Mouse (Mus musculus): ENCODE data around the gene Babam2. TPM values are rescaled to one million over a fixed set of nuclear protein-coding genes. Genes with fewer than 3 reads are reported as not detected.

The Babam2 gene
- 10 to 100 TPM; 41.3 to 44.5 TPM for total RNA-seq (2021)
- long read RNA-seq, experiment 1, transcript Babam2-209 (12 exons, 1,888 nt) = major isoform, 57 of 71 reads
- long read RNA-seq, experiment 1, partial matches to known transcripts = 1 of 71 reads
- long read RNA-seq, experiment 1, other reads (novel, unspliced or antisense) = 13 of 71 reads
- long read RNA-seq, experiment 2, transcript Babam2-209 (12 exons, 1,888 nt) = major isoform, 39 of 51 reads
- long read RNA-seq, experiment 2, partial matches to known transcripts = 2 of 51 reads
- long read RNA-seq, experiment 2, other reads (novel, unspliced or antisense) = 10 of 51 reads

GRCm38 (mm10) chr5:31697644-31698296, at the start of gene Babam2:
Gene Babam2, plus strand, starts transcription at chr5:31697684.
- peak; percentile 90 to 91 for DNase-seq (ENCODE audit: low spot score in 2 of 2)
- intact Hi-C loops (cut with DNase I) = loop anchor here (2.0 to 5.0 kb wide), 2 partner anchors 100 to 441 kb away; partner anchors contain the start of gene Mrpl33

- intact Hi-C loops (cut with DNase I) = no loop called here
- DNase-seq (ENCODE audit: low spot score in 2 of 2) = no peak
Measured at GRCm38 (mm10) chr5:31650518-31651288, 46.8 kb upstream of the Babam2 start.

GRCm38 (mm10) chr5:31655688-31656190, 41.7 kb upstream of the Babam2 start:
- no peak for DNase-seq (ENCODE audit: low spot score in 2 of 2)
- intact Hi-C loops (cut with DNase I) = no loop called here

- intact Hi-C loops (cut with DNase I) = no loop called here
- DNase-seq (ENCODE audit: low spot score in 2 of 2) = no peak
Measured at GRCm38 (mm10) chr5:31666176-31666575, 31.3 kb upstream of the Babam2 start.

- intact Hi-C loops (cut with DNase I) = no loop called here
Measured at GRCm38 (mm10) chr5:31668325-31668968, 29.0 kb upstream of the Babam2 start.

GRCm38 (mm10) chr5:31669984-31670383, 27.5 kb upstream of the Babam2 start:
- intact Hi-C loops (cut with DNase I) = no loop called here
- no peak for DNase-seq (ENCODE audit: low spot score in 2 of 2)

More at GRCm38 (mm10) chr5:31668325-31668968, 29.0 kb upstream of the Babam2 start:
- no peak for DNase-seq (ENCODE audit: low spot score in 2 of 2)

- no peak for DNase-seq (ENCODE audit: low spot score in 2 of 2)
- intact Hi-C loops (cut with DNase I) = no loop called here
Measured at GRCm38 (mm10) chr5:31671137-31671536, 26.3 kb upstream of the Babam2 start.

- no peak for DNase-seq (ENCODE audit: low spot score in 2 of 2)
- intact Hi-C loops (cut with DNase I) = no loop called here
Measured at GRCm38 (mm10) chr5:31673431-31673830, 24.1 kb upstream of the Babam2 start.

- no peak for DNase-seq (ENCODE audit: low spot score in 2 of 2)
- intact Hi-C loops (cut with DNase I) = no loop called here
Measured at GRCm38 (mm10) chr5:31678000-31678399, 19.5 kb upstream of the Babam2 start.

GRCm38 (mm10) chr5:31680183-31680582, 17.3 kb upstream of the Babam2 start:
- intact Hi-C loops (cut with DNase I) = no loop called here
- no peak for DNase-seq (ENCODE audit: low spot score in 2 of 2)

- DNase-seq (ENCODE audit: low spot score in 2 of 2) = no peak
- intact Hi-C loops (cut with DNase I) = no loop called here
Measured at GRCm38 (mm10) chr5:31682305-31682704, 15.2 kb upstream of the Babam2 start.

GRCm38 (mm10) chr5:31686040-31686439, 11.4 kb upstream of the Babam2 start:
- intact Hi-C loops (cut with DNase I) = no loop called here
- no peak for DNase-seq (ENCODE audit: low spot score in 2 of 2)

- intact Hi-C loops (cut with DNase I) = no loop called here
- DNase-seq (ENCODE audit: low spot score in 2 of 2) = no peak
Measured at GRCm38 (mm10) chr5:31687972-31688371, 9.5 kb upstream of the Babam2 start.

- intact Hi-C loops (cut with DNase I) = no loop called here
- DNase-seq (ENCODE audit: low spot score in 2 of 2) = no peak
Measured at GRCm38 (mm10) chr5:31693191-31693590, 4.3 kb upstream of the Babam2 start.

GRCm38 (mm10) chr5:31696971-31697643, 377 bp upstream of the Babam2 start, which contains the start of gene Rbks:
Gene Rbks, minus strand, starts transcription at chr5:31697627.
- no peak for DNase-seq (ENCODE audit: low spot score in 2 of 2)
- intact Hi-C loops (cut with DNase I) = loop anchor here (5.0 kb wide), 1 partner anchor 100 kb away; the partner anchor contains the start of gene Mrpl33

- peak; percentile 81 to 90 for DNase-seq (ENCODE audit: low spot score in 2 of 2)
- intact Hi-C loops (cut with DNase I) = loop anchor here (2.0 to 5.0 kb wide), 2 partner anchors 101 to 440 kb away; partner anchors contain the start of gene Mrpl33
Measured at GRCm38 (mm10) chr5:31698297-31698726, 828 bp downstream of the Babam2 start.

- DNase-seq (ENCODE audit: low spot score in 2 of 2) = no peak
- intact Hi-C loops (cut with DNase I) = loop anchor here (2.0 to 5.0 kb wide), 2 partner anchors 102 to 440 kb away; partner anchors contain the start of gene Mrpl33
Measured at GRCm38 (mm10) chr5:31698931-31699330, 1.4 kb downstream of the Babam2 start.

- DNase-seq (ENCODE audit: low spot score in 2 of 2) = no peak
- intact Hi-C loops (cut with DNase I) = loop anchor here (2.0 to 5.0 kb wide), 2 partner anchors 102 to 439 kb away; partner anchors contain the start of gene Mrpl33
Measured at GRCm38 (mm10) chr5:31699397-31699796, 1.9 kb downstream of the Babam2 start.
